ENCODE assay signal across 8 mouse cellular contexts in the genomic region with DNA sequence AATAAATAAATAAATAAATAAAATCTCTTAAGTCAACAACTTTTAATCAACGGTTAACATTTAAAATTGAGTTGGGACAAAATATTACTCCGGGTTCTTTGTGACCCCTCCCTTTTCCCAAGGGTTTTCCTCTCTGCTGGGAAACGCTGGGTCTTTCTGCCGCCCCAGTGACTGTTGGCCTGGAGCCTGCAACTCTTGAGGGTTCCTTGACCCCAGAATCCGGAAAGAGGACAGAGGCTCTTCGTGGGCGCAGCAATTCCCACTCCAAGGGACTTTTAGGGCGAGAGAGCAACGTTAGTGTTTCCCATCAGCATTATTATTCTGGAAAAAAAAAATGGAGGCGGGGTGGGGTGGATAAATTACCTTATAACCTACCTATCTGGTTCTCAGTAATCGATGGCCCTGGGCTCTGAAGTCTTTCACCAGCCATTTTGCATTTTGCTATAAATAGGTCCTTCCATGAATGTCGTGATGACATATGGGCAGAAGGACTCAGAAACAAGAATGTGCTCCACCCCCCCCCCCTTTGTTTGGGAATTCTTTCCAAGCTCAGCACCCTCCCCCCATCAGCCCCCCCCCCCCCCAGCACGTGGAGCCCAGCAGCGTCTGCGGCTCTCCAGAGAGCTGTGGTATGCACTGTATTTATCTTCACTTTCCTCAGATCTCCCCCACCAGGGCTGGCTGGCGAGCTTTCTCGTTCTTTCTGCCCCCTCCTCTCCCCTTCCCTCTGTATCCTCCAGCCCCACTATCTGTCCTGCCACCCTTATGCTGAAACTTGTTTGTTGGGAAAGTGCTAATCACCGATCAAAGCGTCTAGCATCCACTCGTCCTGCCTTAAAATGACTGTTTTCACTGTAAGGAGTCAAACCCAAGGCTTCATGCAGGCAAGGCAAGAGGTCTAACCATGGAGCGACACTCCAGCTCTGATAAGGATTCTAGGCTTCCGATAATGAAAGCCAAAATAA. TPM values are rescaled to one million over a fixed set of nuclear protein-coding genes. Genes with fewer than 3 reads are reported as not detected.
A peak's percentile ranks its signal among the peaks of the same experiment; 100 is the strongest.
DNase-seq lines count a peak whose midpoint lies in the region; ATAC-seq and TF ChIP-seq lines count a peak whose summit lies in the region.

No protein-coding gene starts in this region.

- H3K4me2 ChIP-seq in embryonic facial prominence, embryonic 12.5 days (replicated peaks) = peak overlapping the region; percentile 48
- H3K4me2 ChIP-seq in limb, embryonic 12.5 days = peak overlapping the region; percentile 49
- H3K4me2 ChIP-seq in midbrain, embryonic 15.5 days = peak overlapping the region; percentile 47

- H3K4me3 ChIP-seq in gastrocnemius, adult 2 months = peak overlapping the region; percentile 62
- H3K4me3 ChIP-seq in embryonic facial prominence, embryonic 12.5 days = no peak overlapping the region
- peak overlapping the region; percentile 15; the same call in 1 of the 2 replicates for H3K4me3 ChIP-seq in limb, embryonic 12.5 days (replicated peaks)
- 0 out of 2 replicates have a peak overlapping the region, but pooled peaks have one; percentile 6 for H3K4me3 ChIP-seq in midbrain, embryonic 15.5 days

- no peaks in the 10 kb centered on the region for H3K36me3 ChIP-seq in embryonic facial prominence, embryonic 12.5 days
- H3K36me3 ChIP-seq in limb, embryonic 12.5 days = no peaks in the 10 kb centered on the region
- H3K36me3 ChIP-seq in midbrain, embryonic 15.5 days (replicated peaks) = no peaks in the 10 kb centered on the region

- 8% methylated on average over 22 of the region's 22 CpGs for WGBS in embryonic facial prominence, embryonic 12.5 days
- WGBS in limb, embryonic 12.5 days = 7% methylated on average over 21 of the region's 22 CpGs
- 11% methylated on average over 22 of the region's 22 CpGs for WGBS in midbrain, embryonic 15.5 days

- 0 out of 2 replicates have a peak, but pooled peaks have one; percentile 48 for ATAC-seq in embryonic facial prominence, embryonic 12.5 days (ENCODE audit: insufficient number of reproducible peaks, insufficient read depth, low FRiP score, low TSS enrichment)
- no peak for ATAC-seq in limb, embryonic 12.5 days (ENCODE audit: insufficient number of reproducible peaks, insufficient read depth, low FRiP score, low TSS enrichment, low read depth)
- peak; percentile 54 for ATAC-seq in midbrain, embryonic 15.5 days (replicated peaks)

- intact Hi-C loops in gastrocnemius, adult 2 months (cut with DNase I) = loop anchor here (5.0 to 10.0 kb wide), 4 partner anchors 34 to 386 kb away; a partner anchor contains a TSS
- intact Hi-C loops in heart, postnatal 36 days (cut with DNase I) = loop anchor here (1.0 to 5.0 kb wide), 4 partner anchors 135 to 389 kb away; a partner anchor contains a TSS

- no peak for TF ChIP-seq CTCF in gastrocnemius, adult 2 months (IDR thresholded peaks at IDR 0.05)

- no peaks in the 10 kb centered on the region for H3K9me3 ChIP-seq in embryonic facial prominence, embryonic 12.5 days
- no peaks in the 10 kb centered on the region for H3K9me3 ChIP-seq in limb, embryonic 12.5 days
- H3K9me3 ChIP-seq in midbrain, embryonic 15.5 days = no peaks in the 10 kb centered on the region

- H3K27me3 ChIP-seq in embryonic facial prominence, embryonic 12.5 days = no peaks in the 10 kb centered on the region
- H3K27me3 ChIP-seq in limb, embryonic 12.5 days = no peaks in the 10 kb centered on the region
- H3K27me3 ChIP-seq in midbrain, embryonic 15.5 days (replicated peaks) = no peaks in the 10 kb centered on the region

- peak overlapping the region; percentile 85 for H3K27ac ChIP-seq in gastrocnemius, adult 2 months
- H3K27ac ChIP-seq in embryonic facial prominence, embryonic 12.5 days = peak overlapping the region; percentile 75; the same call in 1 of the 2 replicates
- H3K27ac ChIP-seq in limb, embryonic 12.5 days = peak overlapping the region; percentile 62; the same call in 1 of the 2 replicates
- no peak overlapping the region for H3K27ac ChIP-seq in midbrain, embryonic 15.5 days

- peaks cover 11% of the 10 kb centered on the region; the same call in 1 of the 2 replicates for H3K4me1 ChIP-seq in embryonic facial prominence, embryonic 12.5 days
- H3K4me1 ChIP-seq in limb, embryonic 12.5 days (replicated peaks) = peaks cover 27% of the 10 kb centered on the region
- peaks cover 16% of the 10 kb centered on the region for H3K4me1 ChIP-seq in midbrain, embryonic 15.5 days

- DNase-seq in gastrocnemius, adult 2 months = peak; percentile 25
- DNase-seq in gastrocnemius, postnatal 4 days (ENCODE audit: low spot score in 2 of 2) = no peak
- peak; percentile 29 to 41 for DNase-seq in heart, postnatal 36 days
- DNase-seq in layer of hippocampus, adult 8-10 months (ENCODE audit: low spot score in 2 of 2) = no peak
- no peak for DNase-seq in layer of hippocampus, adult 9-11 months

- H3K9ac ChIP-seq in embryonic facial prominence, embryonic 12.5 days = no peak overlapping the region; the same call in 1 of the 2 replicates
- H3K9ac ChIP-seq in limb, embryonic 12.5 days (replicated peaks) = no peak overlapping the region
- H3K9ac ChIP-seq in midbrain, embryonic 15.5 days = no peak overlapping the region; the same call in 1 of the 2 replicates

RNA-seq across cellular contexts. Expression of a gene that starts 32.6 kb away (rescaled TPM):
- 1 to 10 TPM in 1 of 2 experiments, under 1 TPM in 1; 0.69 to 1.3 TPM for total RNA-seq in gastrocnemius, adult 2 months (2021)
- 1 to 10 TPM; 2.0 to 2.9 TPM for total RNA-seq in gastrocnemius, postnatal 4 days (2021)
- 0.92 and 1.3 TPM in 2 replicates for polyA plus RNA-seq in embryonic facial prominence, embryonic 12.5 days (2016; fragmentation: Nextera tagmentation; extraction: Ambion mirVana)
- 10 to 100 TPM in 1 of 2 experiments, 1 to 10 TPM in 1; 6.3 to 13.9 TPM for total RNA-seq in heart, postnatal 36 days (2021)
- 0.88 and 1.2 TPM in 2 replicates for polyA plus RNA-seq in limb, embryonic 12.5 days (2016; fragmentation: Nextera tagmentation; extraction: Ambion mirVana)
- 8.7 and 10.0 TPM in 2 replicates for polyA plus RNA-seq in midbrain, embryonic 15.5 days (2015; fragmentation: Nextera tagmentation; extraction: Ambion mirVana)
- total RNA-seq in layer of hippocampus, adult 8-10 months (2022) = 10 to 100 TPM; 20.1 to 27.1 (median 24.5) TPM

RNA-seq across cellular contexts. Expression of a gene that starts 33.8 kb away (rescaled TPM):
- total RNA-seq in gastrocnemius, adult 2 months (2021) = 10 to 100 TPM; 20.1 to 24.4 TPM
- 10 to 100 TPM; 10.6 to 11.0 TPM for total RNA-seq in gastrocnemius, postnatal 4 days (2021)
- 24.3 and 28.4 TPM in 2 replicates for polyA plus RNA-seq in embryonic facial prominence, embryonic 12.5 days (2016; fragmentation: Nextera tagmentation; extraction: Ambion mirVana)
- total RNA-seq in heart, postnatal 36 days (2021) = 10 to 100 TPM; 30.3 to 31.9 TPM
- 28.1 and 33.4 TPM in 2 replicates for polyA plus RNA-seq in limb, embryonic 12.5 days (2016; fragmentation: Nextera tagmentation; extraction: Ambion mirVana)
- 33.0 and 33.3 TPM in 2 replicates for polyA plus RNA-seq in midbrain, embryonic 15.5 days (2015; fragmentation: Nextera tagmentation; extraction: Ambion mirVana)
- 10 to 100 TPM; 26.9 to 35.8 (median 30.0) TPM for total RNA-seq in layer of hippocampus, adult 8-10 months (2022)

RNA-seq across cellular contexts. Expression of a gene that starts 33.8 kb away (rescaled TPM):
- total RNA-seq in gastrocnemius, adult 2 months (2021) = 10 to 100 TPM; 38.7 to 39.6 TPM
- total RNA-seq in gastrocnemius, postnatal 4 days (2021) = 10 to 100 TPM; 38.1 to 38.9 TPM
- polyA plus RNA-seq in embryonic facial prominence, embryonic 12.5 days (2016; fragmentation: Nextera tagmentation; extraction: Ambion mirVana) = 19.7 and 21.2 TPM in 2 replicates
- 10 to 100 TPM; 47.4 to 53.7 TPM for total RNA-seq in heart, postnatal 36 days (2021)
- 19.6 and 22.3 TPM in 2 replicates for polyA plus RNA-seq in limb, embryonic 12.5 days (2016; fragmentation: Nextera tagmentation; extraction: Ambion mirVana)
- polyA plus RNA-seq in midbrain, embryonic 15.5 days (2015; fragmentation: Nextera tagmentation; extraction: Ambion mirVana) = 14.3 and 14.5 TPM in 2 replicates
- 10 to 100 TPM; 15.5 to 24.9 (median 18.6) TPM for total RNA-seq in layer of hippocampus, adult 8-10 months (2022)

Comparison
In these comparisons a context has a peak if more than half of its experiments do, and no peak if none do; other contexts are left out.
1. DNase-seq: peak in gastrocnemius, adult 2 months (single experiment) and heart, postnatal 36 days (2 of 2); none in gastrocnemius, postnatal 4 days (0 of 2), layer of hippocampus, adult 8-10 months (0 of 2) and layer of hippocampus, adult 9-11 months (single experiment).
2. Peak in every context shown above with its lines, with median percentiles within 50 percentile points of each other: H3K4me2 ChIP-seq.